Mouse (Mus musculus) hindbrain, embryonic 16.5 days (tissue): ENCODE measurements at regions not wholly inside any gene's neighbourhood (a gene's known extent, or its start where the extent isn't known, plus 50 kb on each side); places are given as distances from the start of the nearest gene placed in this dataset.
A peak's percentile ranks its signal among the peaks of the same experiment; 100 is the strongest.

ENCODE experiments used
- ATAC-seq: fragments of 200-750 bp; cut with Nextera tagmentation; 2 replicates; pipeline ENCODE4 v1.8.0; 2017; ENCODE audit warnings: moderate TSS enrichment, moderate library complexity
- H3K27ac ChIP-seq: fragments of 300-500 bp; sonication (generic); 2 replicates; pipeline ENCODE4 v1.5.1; 2014; ENCODE audit warnings: low read depth, mild to moderate bottlenecking, control low read depth, low read length, moderate library complexity
- H3K27me3 ChIP-seq: fragments of 300-500 bp; sonication (generic); replicated peaks from 2 replicates; pipeline ENCODE4 v1.6.1; 2014; ENCODE audit warnings: low read length; ENCODE audit not compliant: control insufficient read depth, insufficient read depth
- H3K36me3 ChIP-seq: fragments of 300-500 bp; sonication (generic); 2 replicates; pipeline ENCODE4 v1.6.1; 2014; ENCODE audit warnings: mild to moderate bottlenecking, low read length, moderate library complexity, mixed read lengths; ENCODE audit not compliant: control insufficient read depth, insufficient read depth
- H3K4me1 ChIP-seq: fragments of 300-500 bp; sonication (generic); 2 replicates; pipeline ENCODE4 v1.6.1; 2014; ENCODE audit warnings: low read depth, low read length; ENCODE audit not compliant: control insufficient read depth, insufficient read depth
- H3K4me2 ChIP-seq: fragments of 300-500 bp; sonication (generic); 2 replicates; pipeline ENCODE4 v1.6.1; 2014; ENCODE audit warnings: mild to moderate bottlenecking, low read length, control low read depth, moderate library complexity
- H3K4me3 ChIP-seq: fragments of 300-500 bp; sonication (generic); 2 replicates; pipeline ENCODE4 v1.5.1; 2014; ENCODE audit warnings: mild to moderate bottlenecking, low read length, control low read depth, moderate library complexity
- H3K9ac ChIP-seq: fragments of 300-500 bp; sonication (generic); 2 replicates; pipeline ENCODE4 v1.6.1; 2014; ENCODE audit warnings: low read depth, mild to moderate bottlenecking, control low read depth, low read length, moderate library complexity
- H3K9me3 ChIP-seq: fragments of 300-500 bp; sonication (generic); 2 replicates; pipeline ENCODE4 v1.6.1; 2014; ENCODE audit warnings: mild to moderate bottlenecking, low read length, moderate library complexity; ENCODE audit not compliant: control insufficient read depth
- WGBS: fragments of 180-500 bp; shearing (Covaris S2); extraction: QIAGEN DNeasy Blood & Tissue Kit; methylation state at CpG from one replicate; pipeline ENCODE4 v1.1.7; 2014; 5-methylcytosine and 5-hydroxymethylcytosine counted together

DNA sequence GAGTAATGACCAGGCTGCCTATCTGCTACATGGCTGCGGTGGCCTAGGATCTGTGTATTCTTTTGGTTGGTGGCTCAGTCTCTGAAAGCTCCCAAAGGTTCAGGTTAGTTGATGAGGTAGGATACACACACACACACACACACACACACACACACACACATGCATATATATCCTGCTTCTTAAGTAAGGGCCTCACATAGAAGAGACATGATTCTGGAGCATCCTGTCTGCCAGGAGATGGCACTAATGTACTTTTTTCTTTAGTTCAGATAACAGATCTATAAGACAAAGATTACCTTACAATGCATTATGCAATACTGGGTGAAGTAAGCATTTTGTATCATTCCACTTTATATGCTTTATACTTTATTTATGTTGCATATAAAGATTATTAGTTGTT is 149.8 kb downstream of the Ankrd7 start:
- H3K4me1 ChIP-seq: no peaks in the 10 kb centered on the region
- ATAC-seq: peak; percentile 67; the same call in 1 of the 2 replicates
- no peak overlapping the region for H3K4me3 ChIP-seq
- no peaks in the 10 kb centered on the region for H3K27me3 ChIP-seq
- no peak overlapping the region for H3K27ac ChIP-seq
- H3K36me3 ChIP-seq: no peaks in the 10 kb centered on the region
- H3K4me2 ChIP-seq: no peak overlapping the region
- 91% methylated on average over 1 of the region's 1 CpGs for WGBS
- H3K9me3 ChIP-seq: no peaks in the 10 kb centered on the region
- no peak overlapping the region for H3K9ac ChIP-seq

GRCm38 (mm10) chr6:19018166-19018769 is 152.2 kb downstream of the Ankrd7 start:
- ATAC-seq: no peak
- H3K36me3 ChIP-seq: no peaks in the 10 kb centered on the region
- no peak overlapping the region for H3K4me3 ChIP-seq
- no peaks in the 10 kb centered on the region for H3K4me1 ChIP-seq
- WGBS: 77% methylated on average over 1 of the region's 1 CpGs
- no peak overlapping the region for H3K27ac ChIP-seq
- no peaks in the 10 kb centered on the region for H3K9me3 ChIP-seq
- no peak overlapping the region for H3K4me2 ChIP-seq
- no peak overlapping the region for H3K9ac ChIP-seq
- no peaks in the 10 kb centered on the region for H3K27me3 ChIP-seq

DNA sequence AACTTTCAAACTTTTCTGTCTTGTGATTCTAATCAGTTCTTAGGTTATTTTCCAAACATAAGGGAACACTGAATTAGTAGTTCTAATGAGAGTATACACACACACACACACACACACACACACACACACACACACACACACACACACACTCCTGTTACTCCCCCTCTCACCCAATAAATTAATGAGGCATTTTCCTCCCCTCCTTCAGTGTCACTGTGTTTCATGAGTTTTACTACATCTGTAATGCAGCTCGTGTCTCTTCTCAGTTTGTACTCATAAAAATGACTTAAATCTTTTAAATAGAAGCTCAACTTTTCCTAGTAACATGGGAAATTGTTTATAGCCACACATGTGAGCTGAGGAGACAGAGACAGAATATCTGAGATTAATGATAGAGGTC is 168.2 kb downstream of the Ankrd7 start:
- Histone ChIP-seq H3K9me3 (no peaks in the 10 kb centered on the region), H3K4me1 (no peaks in the 10 kb centered on the region), H3K4me2 (no peak overlapping the region), H3K27ac (no peak overlapping the region), H3K27me3 (no peaks in the 10 kb centered on the region), H3K36me3 (no peaks in the 10 kb centered on the region), H3K4me3 (no peak overlapping the region), H3K9ac (no peak overlapping the region)
- WGBS: 63% methylated on average over 1 of the region's 1 CpGs
- no peak for ATAC-seq
